In the genomic region with DNA sequence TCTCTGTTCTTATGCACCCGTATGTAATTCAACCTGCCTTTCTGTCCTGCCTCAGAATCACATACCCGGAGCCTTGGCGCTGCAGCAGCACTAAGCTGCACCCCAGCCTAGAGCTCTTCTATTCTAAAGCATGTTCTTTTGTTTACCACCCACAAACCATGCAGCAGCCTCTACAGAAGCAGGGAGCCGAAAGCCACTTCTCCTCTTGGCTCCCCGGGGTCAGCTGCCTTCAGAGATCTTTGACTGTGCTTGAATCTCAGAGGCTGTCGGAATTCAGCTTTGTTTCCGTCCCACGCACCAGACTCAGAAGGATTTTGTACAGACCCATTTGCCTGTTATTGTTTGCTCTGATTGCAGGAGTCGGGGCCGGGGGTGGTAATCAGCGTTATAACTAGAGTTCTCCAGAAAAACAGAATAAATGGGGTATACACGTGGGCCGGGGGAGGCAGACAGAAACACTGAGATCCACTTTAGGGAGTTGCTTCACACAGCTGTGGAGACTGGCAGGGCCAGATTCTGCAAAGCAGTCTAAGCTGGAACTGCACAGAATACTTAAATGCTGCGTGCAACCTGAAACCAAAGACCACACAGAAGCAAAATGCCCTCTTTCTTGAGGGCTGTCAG, we compare ENCODE assay signal across 10 mouse cellular contexts. TPM values are rescaled to one million over a fixed set of nuclear protein-coding genes. Genes with fewer than 3 reads are reported as not detected.
DNase-seq lines count a peak whose midpoint lies in the region; ATAC-seq and TF ChIP-seq lines count a peak whose summit lies in the region.
"Had no signal": no experiment of that assay in that cellular context is flagged by ENCODE, and none has a peak within 500 bp of the region (broad histone marks: within the 10 kb centered on the region; RNA-seq: fewer than 3 reads in every experiment).

No protein-coding gene starts in this region.

- no peak overlapping the region for H3K4me3 ChIP-seq in intestine, embryonic 14.5 days (ENCODE audit: low read depth, low read length)
- no peak overlapping the region for H3K4me3 ChIP-seq in intestine, postnatal 0 days (ENCODE audit: low read depth, low read length)
- peak overlapping the region; percentile 21 for H3K4me3 ChIP-seq in forebrain, embryonic 16.5 days (replicated peaks; ENCODE audit: low read length)
- no peak overlapping the region for H3K4me3 ChIP-seq in neural tube, embryonic 15.5 days (replicated peaks)

- no peak overlapping the region for H3K9ac ChIP-seq in intestine, embryonic 14.5 days (ENCODE audit: low read length)
- H3K9ac ChIP-seq in intestine, postnatal 0 days (ENCODE audit: low read depth, low read length) = no peak overlapping the region
- peak overlapping the region; percentile 56 for H3K9ac ChIP-seq in forebrain, embryonic 16.5 days (replicated peaks; ENCODE audit: low read depth, low read length)
- H3K9ac ChIP-seq in neural tube, embryonic 15.5 days (replicated peaks) = no peak overlapping the region; the same call in 1 of the 2 replicates
- H3K9ac ChIP-seq: liver, embryonic 14.5 days had no signal

- no peaks in the 10 kb centered on the region for H3K9me3 ChIP-seq in intestine, embryonic 14.5 days (ENCODE audit: control insufficient read depth, low read length)
- H3K9me3 ChIP-seq in intestine, postnatal 0 days (ENCODE audit: control insufficient read depth) = no peaks in the 10 kb centered on the region
- no peaks in the 10 kb centered on the region for H3K9me3 ChIP-seq in forebrain, embryonic 16.5 days (ENCODE audit: control insufficient read depth, low read length)
- H3K9me3 ChIP-seq in neural tube, embryonic 15.5 days (replicated peaks) = no peaks in the 10 kb centered on the region

- H3K4me1 ChIP-seq in intestine, embryonic 14.5 days (replicated peaks; ENCODE audit: control insufficient read depth, insufficient read depth, low read length) = peaks cover 9% of the 10 kb centered on the region
- H3K4me1 ChIP-seq in intestine, postnatal 0 days (replicated peaks; ENCODE audit: control insufficient read depth, insufficient read depth, low read length) = no peaks in the 10 kb centered on the region; the same call in 1 of the 2 replicates
- H3K4me1 ChIP-seq in forebrain, embryonic 16.5 days (replicated peaks; ENCODE audit: control insufficient read depth, insufficient read depth, low read length) = peaks cover 14% of the 10 kb centered on the region
- peaks cover 12% of the 10 kb centered on the region for H3K4me1 ChIP-seq in neural tube, embryonic 15.5 days

- H3K27me3 ChIP-seq in intestine, embryonic 14.5 days (replicated peaks; ENCODE audit: control insufficient read depth, insufficient read depth, low read length) = no peaks in the 10 kb centered on the region
- H3K27me3 ChIP-seq in intestine, postnatal 0 days (replicated peaks; ENCODE audit: control insufficient read depth, insufficient read depth, low read length) = no peaks in the 10 kb centered on the region
- no peaks in the 10 kb centered on the region for H3K27me3 ChIP-seq in forebrain, embryonic 16.5 days (replicated peaks; ENCODE audit: control insufficient read depth, insufficient read depth, low read length)
- H3K27me3 ChIP-seq in neural tube, embryonic 15.5 days (replicated peaks) = no peaks in the 10 kb centered on the region

- no peak overlapping the region; the same call in 1 of the 2 replicates for H3K4me2 ChIP-seq in intestine, embryonic 14.5 days (ENCODE audit: low read length)
- H3K4me2 ChIP-seq in intestine, postnatal 0 days (replicated peaks; ENCODE audit: low read depth) = no peak overlapping the region
- peak overlapping the region; percentile 39 for H3K4me2 ChIP-seq in forebrain, embryonic 16.5 days (ENCODE audit: low read length)
- H3K4me2 ChIP-seq in neural tube, embryonic 15.5 days = peak overlapping the region; percentile 30

- DNase-seq in intestine, embryonic 14.5 days (ENCODE audit: low spot score) = peak; percentile 45
- DNase-seq in layer of hippocampus, postnatal 36 days = peak; percentile 71 to 77
- DNase-seq in gastrocnemius, postnatal 4 days (ENCODE audit: low spot score in 2 of 2) = no peak
- no peak for DNase-seq in MN1 (ENCODE audit: low spot score)
- DNase-seq: cerebellum, adult 11 months had no signal

- H3K27ac ChIP-seq in intestine, embryonic 14.5 days (ENCODE audit: low read depth) = peak overlapping the region; percentile 38; the same call in 1 of the 2 replicates
- H3K27ac ChIP-seq in intestine, postnatal 0 days (ENCODE audit: low read depth, low read length) = no peak overlapping the region
- peak overlapping the region; percentile 74 for H3K27ac ChIP-seq in forebrain, embryonic 16.5 days (ENCODE audit: low read length)
- H3K27ac ChIP-seq in neural tube, embryonic 15.5 days (replicated peaks) = peak overlapping the region; percentile 56
- H3K27ac ChIP-seq: liver, embryonic 14.5 days had no signal

- no peaks in the 10 kb centered on the region for H3K36me3 ChIP-seq in intestine, embryonic 14.5 days (ENCODE audit: control insufficient read depth, insufficient read depth, low read length)
- no peaks in the 10 kb centered on the region; the same call in 1 of the 2 replicates for H3K36me3 ChIP-seq in intestine, postnatal 0 days (ENCODE audit: control insufficient read depth, insufficient read depth)
- H3K36me3 ChIP-seq in forebrain, embryonic 16.5 days (ENCODE audit: control insufficient read depth, insufficient read depth) = no peaks in the 10 kb centered on the region
- no peaks in the 10 kb centered on the region for H3K36me3 ChIP-seq in neural tube, embryonic 15.5 days

- no peak for ATAC-seq in intestine, embryonic 14.5 days (replicated peaks; ENCODE audit: low FRiP score, low TSS enrichment, low read depth)
- ATAC-seq in intestine, postnatal 0 days = no peak
- peak; percentile 82 for ATAC-seq in forebrain, embryonic 16.5 days
- 0 out of 2 replicates have a peak, but pooled peaks have one; percentile 27 for ATAC-seq in neural tube, embryonic 15.5 days (ENCODE audit: low FRiP score)
- no peak for ATAC-seq in monocyte, adult 5-6 weeks (replicated peaks; ENCODE audit: insufficient number of reproducible peaks, low FRiP score, low TSS enrichment, poor library complexity, severe bottlenecking)

- 33% methylated on average over 14 of the region's 14 CpGs for WGBS in intestine, embryonic 14.5 days
- WGBS in intestine, postnatal 0 days = 57% methylated on average over 14 of the region's 14 CpGs
- WGBS in forebrain, embryonic 16.5 days = 8% methylated on average over 14 of the region's 14 CpGs
- 33% methylated on average over 14 of the region's 14 CpGs for WGBS in neural tube, embryonic 15.5 days

- TF ChIP-seq CTCF in intestine, postnatal 0 days (IDR thresholded peaks at IDR 0.05; ENCODE audit: low read depth) = no peak

RNA-seq across cellular contexts. Expression of a gene that starts 8.5 kb away (rescaled TPM):
- 102 and 118 TPM in 2 replicates for polyA plus RNA-seq in intestine, embryonic 14.5 days (2014; fragmentation: Nextera tagmentation; extraction: Ambion mirVana)
- polyA plus RNA-seq in intestine, postnatal 0 days (2015; fragmentation: Nextera tagmentation; extraction: Ambion mirVana) = 49.0 and 54.2 TPM in 2 replicates
- polyA plus RNA-seq in forebrain, embryonic 16.5 days (2015; fragmentation: Nextera tagmentation; extraction: Ambion mirVana) = 62.1 and 71.9 TPM in 2 replicates
- 100 to 1,000 TPM; 107 to 121 TPM for total RNA-seq in layer of hippocampus, postnatal 36 days (2021)
- polyA plus RNA-seq in neural tube, embryonic 15.5 days (2015; fragmentation: Nextera tagmentation; extraction: Ambion mirVana) = 39.0 and 51.2 TPM in 2 replicates
- total RNA-seq in gastrocnemius, postnatal 4 days (2021) = 10 to 100 TPM; 53.7 to 56.1 TPM
- total RNA-seq in monocyte, adult 5-6 weeks (2017) = 93.0 to 117 TPM (median 105 TPM) in 3 replicates

RNA-seq across cellular contexts. Expression of a gene that starts 56.1 kb away (rescaled TPM):
- polyA plus RNA-seq in intestine, embryonic 14.5 days (2014; fragmentation: Nextera tagmentation; extraction: Ambion mirVana) = 28.2 and 31.5 TPM in 2 replicates
- polyA plus RNA-seq in intestine, postnatal 0 days (2015; fragmentation: Nextera tagmentation; extraction: Ambion mirVana) = 6.9 and 7.9 TPM in 2 replicates
- polyA plus RNA-seq in forebrain, embryonic 16.5 days (2015; fragmentation: Nextera tagmentation; extraction: Ambion mirVana) = 36.0 and 39.2 TPM in 2 replicates
- total RNA-seq in layer of hippocampus, postnatal 36 days (2021) = 10 to 100 TPM; 30.3 to 30.9 TPM
- polyA plus RNA-seq in neural tube, embryonic 15.5 days (2015; fragmentation: Nextera tagmentation; extraction: Ambion mirVana) = 32.3 and 36.7 TPM in 2 replicates
- total RNA-seq in gastrocnemius, postnatal 4 days (2021) = 10 to 100 TPM; 16.3 to 18.6 TPM
- total RNA-seq in monocyte, adult 5-6 weeks (2017) = 26.8 to 39.9 TPM (median 34.7 TPM) in 3 replicates

Comparison
In these comparisons a context has a peak if more than half of its experiments do, and no peak if none do; other contexts are left out.
1. ATAC-seq: peak in forebrain, embryonic 16.5 days (single experiment) and neural tube, embryonic 15.5 days (single experiment); none in intestine, embryonic 14.5 days (single experiment), intestine, postnatal 0 days (single experiment) and monocyte, adult 5-6 weeks (single experiment).
2. DNase-seq: peak in intestine, embryonic 14.5 days (single experiment) and layer of hippocampus, postnatal 36 days (2 of 2); none in gastrocnemius, postnatal 4 days (0 of 2) and MN1 (single experiment).
3. H3K4me2 ChIP-seq: peak in forebrain, embryonic 16.5 days (single experiment) and neural tube, embryonic 15.5 days (single experiment); none in intestine, embryonic 14.5 days (single experiment) and intestine, postnatal 0 days (single experiment).